Mouse (Mus musculus): ENCODE measurements around the gene H2-Eb2. TPM values are rescaled to one million over a fixed set of nuclear protein-coding genes. Genes with fewer than 3 reads are reported as not detected.
A peak's percentile ranks its signal among the peaks of the same experiment; 100 is the strongest.
"Not testable (repeated sequence)": the region's sequence is repeated elsewhere in the genome, so short reads cannot be mapped to it uniquely, and the experiment has no call there.

H2-Eb2 gene
- polyA plus RNA-seq, 1 experiment, result not detected

DNA sequence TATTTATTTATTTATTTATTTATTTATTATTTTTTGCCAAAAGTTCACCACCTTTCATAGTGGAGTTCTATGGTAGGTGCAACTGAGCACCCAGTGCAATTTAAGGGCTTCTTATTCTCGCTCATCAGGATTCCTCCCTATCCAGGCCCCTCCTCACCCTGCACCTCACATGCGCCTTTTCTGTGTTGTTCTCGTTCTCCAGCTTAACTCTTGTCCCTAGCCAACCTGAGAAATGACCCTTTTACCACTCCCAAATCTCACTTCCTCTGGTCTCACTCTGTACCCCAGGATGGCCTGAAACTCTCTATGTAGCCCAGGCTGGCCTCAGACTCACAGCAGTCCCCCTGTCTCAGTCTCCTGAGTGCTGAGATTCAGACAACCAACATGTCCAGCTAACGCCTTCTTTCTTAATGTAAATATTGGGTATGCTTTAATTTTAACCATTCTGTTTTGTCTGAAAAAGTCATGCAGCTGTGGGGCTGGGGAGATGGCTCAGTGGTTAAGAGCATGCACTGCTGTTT, 23.7 kb upstream of the H2-Eb2 start:
- TF ChIP-seq CTCF (IDR thresholded peaks at IDR 0.05; ENCODE audit: insufficient read depth, low read depth, low read length), result no peak
- no peak for TF ChIP-seq POLR2A (IDR thresholded peaks at IDR 0.05; ENCODE audit: insufficient read depth, low read depth, low read length)
- Histone ChIP-seq H3K27ac (ENCODE audit: insufficient read depth, low read depth, low read length) (no peak overlapping the region), H3K4me1 (ENCODE audit: control insufficient read depth, insufficient read depth, low read length) (no peaks in the 10 kb centered on the region), H3K4me3 (ENCODE audit: insufficient read depth, low read depth, low read length) (no peak overlapping the region)
- 91% methylated on average over 4 of the region's 4 CpGs for WGBS

DNA sequence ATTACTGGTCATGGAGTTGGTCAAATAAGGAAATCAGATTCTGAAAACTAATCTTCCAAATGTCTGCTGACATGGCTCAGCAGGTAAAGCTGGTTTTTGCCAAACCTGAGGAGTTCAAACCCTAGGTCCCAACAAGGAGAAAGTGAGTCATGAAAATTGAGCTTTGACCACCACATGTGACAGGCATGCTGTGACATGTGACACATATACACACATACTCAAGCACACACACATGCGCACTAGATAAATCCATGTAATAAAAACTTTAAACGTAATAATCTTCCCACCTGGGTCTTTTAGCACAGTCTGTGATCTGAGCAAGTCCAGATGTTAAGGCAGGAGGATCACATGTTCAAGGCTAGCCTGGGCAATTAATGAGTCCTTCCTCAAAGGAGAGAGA, 21.7 kb upstream of the H2-Eb2 start:
- H3K27ac ChIP-seq (ENCODE audit: insufficient read depth, low read depth, low read length), result no peak overlapping the region
- WGBS, result 92% methylated on average over 2 of the region's 2 CpGs
- H3K4me3 ChIP-seq (ENCODE audit: insufficient read depth, low read depth, low read length), result no peak overlapping the region
- no peaks in the 10 kb centered on the region for H3K4me1 ChIP-seq (ENCODE audit: control insufficient read depth, insufficient read depth, low read length)
- no peak for TF ChIP-seq POLR2A (IDR thresholded peaks at IDR 0.05; ENCODE audit: insufficient read depth, low read depth, low read length)
- no peak for TF ChIP-seq CTCF (IDR thresholded peaks at IDR 0.05; ENCODE audit: insufficient read depth, low read depth, low read length)

DNA sequence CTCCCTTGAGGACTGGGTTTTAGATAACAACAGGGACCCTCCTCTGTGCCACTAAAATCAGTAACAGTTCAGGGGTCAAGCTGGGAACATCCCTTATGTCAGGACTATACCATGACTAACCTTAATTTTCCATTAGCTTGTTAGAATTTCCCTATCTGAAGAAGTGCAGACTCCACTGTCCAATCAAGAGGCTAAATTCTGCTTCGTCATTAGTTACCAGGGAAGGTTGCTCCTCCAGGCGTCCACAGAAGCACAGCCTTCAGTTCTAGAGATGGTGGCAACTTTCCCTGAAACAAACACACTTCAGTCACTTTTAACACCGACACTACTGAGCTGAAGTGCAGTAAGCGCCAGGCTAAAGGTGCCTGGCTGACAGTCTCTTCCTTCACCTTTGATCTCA, 20.7 kb upstream of the H2-Eb2 start:
- WGBS, result 23% methylated on average over 4 of the region's 4 CpGs
- TF ChIP-seq POLR2A (IDR thresholded peaks at IDR 0.05; ENCODE audit: insufficient read depth, low read depth, low read length), result no peak
- TF ChIP-seq CTCF (IDR thresholded peaks at IDR 0.05; ENCODE audit: insufficient read depth, low read depth, low read length), result no peak
- Histone ChIP-seq H3K27ac (ENCODE audit: insufficient read depth, low read depth, low read length) (no peak overlapping the region), H3K4me3 (ENCODE audit: insufficient read depth, low read depth, low read length) (no peak overlapping the region), H3K4me1 (ENCODE audit: control insufficient read depth, insufficient read depth, low read length) (peaks cover 4% of the 10 kb centered on the region)

DNA sequence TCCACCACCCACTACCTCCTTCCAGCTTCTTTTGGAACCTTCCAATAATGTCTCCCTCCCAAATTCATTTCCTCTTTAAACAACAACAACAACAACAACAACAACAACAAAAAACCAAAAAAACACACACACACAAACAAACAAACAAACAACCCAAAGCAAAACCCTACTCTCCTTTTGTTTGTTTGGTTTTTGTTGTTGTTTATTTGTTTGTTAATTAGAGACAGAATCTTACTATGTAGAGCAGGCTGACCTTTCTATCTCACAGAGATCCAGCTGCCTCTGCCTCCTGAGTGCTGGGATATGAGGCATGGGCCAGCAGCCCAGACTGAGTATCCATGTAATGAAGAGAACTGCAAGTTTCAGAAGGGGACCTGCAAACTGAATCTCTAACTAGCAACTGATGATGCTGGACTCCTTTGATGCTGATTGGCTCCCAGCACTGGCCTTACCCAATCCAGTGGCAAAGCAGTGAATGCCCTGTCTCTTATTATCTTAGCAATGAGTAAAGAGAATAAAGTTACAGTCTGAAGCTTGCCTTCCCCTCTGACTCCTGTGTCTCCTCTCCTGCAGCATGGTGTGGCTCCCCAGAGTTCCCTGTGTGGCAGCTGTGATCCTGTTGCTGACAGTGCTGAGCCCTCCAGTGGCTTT, 20.0 kb upstream of the H2-Eb2 start, which contains the start of gene H2-Eb1:
Gene H2-Eb1, plus strand, starts transcription at position 488 of the 651 bp plus-strand sequence.
- no peak within 1 kb of the TSS for H3K4me3 ChIP-seq (ENCODE audit: insufficient read depth, low read depth, low read length)
- H3K27ac ChIP-seq (ENCODE audit: insufficient read depth, low read depth, low read length), result no peak within 1 kb of the TSS
- TF ChIP-seq CTCF (IDR thresholded peaks at IDR 0.05; ENCODE audit: insufficient read depth, low read depth, low read length) (no peak), POLR2A (IDR thresholded peaks at IDR 0.05; ENCODE audit: insufficient read depth, low read depth, low read length) (no peak)
- H3K4me1 ChIP-seq (ENCODE audit: control insufficient read depth, insufficient read depth, low read length), result peaks cover 8% of the 10 kb centered on the region

DNA sequence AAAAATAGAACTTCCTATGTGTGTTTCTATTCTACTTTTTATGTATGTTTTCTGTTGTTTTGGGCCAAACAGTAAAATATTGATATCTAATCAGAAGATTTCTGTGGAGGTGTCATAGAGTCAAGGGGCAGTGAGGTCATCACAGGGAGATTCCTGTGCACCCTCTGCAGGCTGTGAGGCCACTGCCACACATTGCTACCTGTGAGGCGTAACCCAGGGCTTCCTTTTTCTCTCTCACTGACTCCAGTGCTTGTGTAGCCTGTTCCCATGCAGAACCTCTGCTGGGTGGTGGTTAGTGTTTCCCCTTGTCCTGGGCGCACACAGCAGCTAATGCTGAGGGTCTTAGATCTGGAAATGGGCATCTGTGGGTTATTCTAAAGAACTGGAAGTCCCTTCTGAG, 19.1 kb upstream of the H2-Eb2 start:
- peaks cover 8% of the 10 kb centered on the region for H3K4me1 ChIP-seq (ENCODE audit: control insufficient read depth, insufficient read depth, low read length)
- no peak overlapping the region for H3K4me3 ChIP-seq (ENCODE audit: insufficient read depth, low read depth, low read length)
- H3K27ac ChIP-seq (ENCODE audit: insufficient read depth, low read depth, low read length), result no peak overlapping the region
- WGBS, result 94% methylated on average over 2 of the region's 2 CpGs
- TF ChIP-seq POLR2A (IDR thresholded peaks at IDR 0.05; ENCODE audit: insufficient read depth, low read depth, low read length) (no peak), CTCF (IDR thresholded peaks at IDR 0.05; ENCODE audit: insufficient read depth, low read depth, low read length) (no peak)

DNA sequence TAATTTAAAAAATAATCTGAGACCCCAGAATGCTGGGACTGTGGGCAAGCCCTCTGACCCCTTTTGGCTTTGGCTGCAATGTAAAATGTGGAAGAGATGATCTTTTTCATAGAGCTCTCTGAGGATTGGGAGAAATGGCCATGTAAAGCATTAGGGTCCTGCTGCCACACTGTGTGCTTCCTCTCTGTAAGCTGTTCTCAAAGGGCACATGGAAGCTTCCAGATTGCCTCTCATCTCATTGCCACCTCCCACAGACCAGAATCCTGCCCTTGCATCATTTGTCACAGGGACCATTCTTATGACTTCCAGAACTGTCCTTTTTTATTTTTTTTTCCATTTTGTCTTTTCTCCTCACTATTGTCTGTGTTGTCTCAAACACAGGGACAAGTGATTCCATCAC, 18.2 kb upstream of the H2-Eb2 start:
- Histone ChIP-seq H3K4me1 (ENCODE audit: control insufficient read depth, insufficient read depth, low read length) (peaks cover 8% of the 10 kb centered on the region), H3K4me3 (ENCODE audit: insufficient read depth, low read depth, low read length) (no peak overlapping the region), H3K27ac (ENCODE audit: insufficient read depth, low read depth, low read length) (no peak overlapping the region)
- TF ChIP-seq POLR2A (IDR thresholded peaks at IDR 0.05; ENCODE audit: insufficient read depth, low read depth, low read length), result no peak
- TF ChIP-seq CTCF (IDR thresholded peaks at IDR 0.05; ENCODE audit: insufficient read depth, low read depth, low read length), result no peak

DNA sequence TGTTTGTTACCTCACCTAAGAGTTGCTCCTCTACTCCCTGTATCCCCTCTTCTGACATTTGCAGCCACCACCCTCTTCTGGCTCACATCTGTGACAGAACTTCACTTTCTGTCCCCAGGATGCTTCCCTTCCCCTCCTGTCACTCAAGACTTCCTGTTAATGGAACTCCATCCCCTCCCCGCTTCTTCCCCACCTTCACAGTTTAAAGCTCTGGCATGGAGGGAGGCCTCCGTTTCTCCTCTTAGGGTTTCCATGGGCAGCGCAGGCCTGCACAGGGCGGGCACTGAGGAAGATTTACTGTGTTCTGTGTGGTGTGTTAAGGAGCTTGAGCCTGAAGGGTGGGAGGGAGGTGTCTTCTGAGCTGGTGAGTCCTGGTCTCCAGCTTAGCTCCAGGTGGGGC, 17.3 kb upstream of the H2-Eb2 start:
- Histone ChIP-seq H3K4me3 (ENCODE audit: insufficient read depth, low read depth, low read length) (no peak overlapping the region), H3K4me1 (ENCODE audit: control insufficient read depth, insufficient read depth, low read length) (peaks cover 8% of the 10 kb centered on the region), H3K27ac (ENCODE audit: insufficient read depth, low read depth, low read length) (no peak overlapping the region)
- 91% methylated on average over 4 of the region's 4 CpGs for WGBS
- TF ChIP-seq POLR2A (IDR thresholded peaks at IDR 0.05; ENCODE audit: insufficient read depth, low read depth, low read length) (no peak), CTCF (IDR thresholded peaks at IDR 0.05; ENCODE audit: insufficient read depth, low read depth, low read length) (no peak)

DNA sequence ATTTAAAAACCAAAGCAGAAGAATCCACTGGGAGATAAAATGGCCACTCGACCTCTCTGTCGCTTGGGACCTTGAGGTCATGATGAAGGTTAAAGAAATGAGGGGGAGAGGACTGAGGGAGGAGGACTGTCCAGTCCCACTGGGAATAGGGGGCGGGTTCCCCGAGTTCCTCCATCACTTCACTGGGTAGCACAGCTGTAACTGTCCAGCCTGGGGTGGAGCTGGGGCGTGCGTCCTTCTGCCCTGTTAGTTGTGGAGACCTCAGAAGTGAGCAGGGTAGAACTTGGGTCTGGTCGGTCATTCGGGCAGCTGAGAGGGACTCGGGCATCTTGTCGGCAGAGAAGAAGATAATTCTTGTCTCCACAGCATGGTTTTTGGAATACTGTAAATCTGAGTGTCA, 16.2 kb upstream of the H2-Eb2 start:
- Histone ChIP-seq H3K4me3 (ENCODE audit: insufficient read depth, low read depth, low read length) (peak overlapping the region; percentile 81), H3K4me1 (ENCODE audit: control insufficient read depth, insufficient read depth, low read length) (peaks cover 8% of the 10 kb centered on the region), H3K27ac (ENCODE audit: insufficient read depth, low read depth, low read length) (no peak overlapping the region)
- TF ChIP-seq CTCF (IDR thresholded peaks at IDR 0.05; ENCODE audit: insufficient read depth, low read depth, low read length), result no peak
- no peak for TF ChIP-seq POLR2A (IDR thresholded peaks at IDR 0.05; ENCODE audit: insufficient read depth, low read depth, low read length)
- 31% methylated on average over 10 of the region's 10 CpGs for WGBS

DNA sequence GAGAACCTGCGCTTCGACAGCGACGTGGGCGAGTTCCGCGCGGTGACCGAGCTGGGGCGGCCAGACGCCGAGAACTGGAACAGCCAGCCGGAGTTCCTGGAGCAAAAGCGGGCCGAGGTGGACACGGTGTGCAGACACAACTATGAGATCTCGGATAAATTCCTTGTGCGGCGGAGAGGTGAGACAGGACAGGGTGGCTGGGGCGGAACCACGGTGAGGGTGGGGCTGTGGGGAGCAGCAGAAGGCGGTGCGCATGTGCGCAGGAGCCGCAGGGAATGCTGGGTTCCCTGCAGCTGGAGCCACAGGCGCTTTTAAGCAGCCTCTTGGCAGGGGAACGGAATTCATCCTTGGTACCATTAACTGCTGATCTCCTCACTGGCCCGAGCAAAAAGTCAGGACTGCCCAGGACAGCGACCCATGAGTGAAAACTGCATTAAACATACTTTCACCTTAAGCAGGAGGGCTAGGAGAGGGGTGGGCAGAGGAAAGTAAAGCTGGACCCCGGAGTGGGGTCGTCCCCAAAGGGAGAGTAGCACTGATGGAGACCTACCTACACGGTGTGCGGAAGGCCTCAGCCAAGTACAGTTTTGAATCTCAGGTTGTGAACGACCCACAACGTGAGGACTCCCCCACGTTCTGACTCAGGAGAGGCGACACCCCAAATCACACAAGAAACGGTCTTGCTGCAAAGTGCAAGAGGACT, 15.6 kb upstream of the H2-Eb2 start:
- WGBS, result 21% methylated on average over 38 of the region's 38 CpGs
- H3K4me1 ChIP-seq (ENCODE audit: control insufficient read depth, insufficient read depth, low read length), result peaks cover 8% of the 10 kb centered on the region
- peak overlapping the region; percentile 81 for H3K4me3 ChIP-seq (ENCODE audit: insufficient read depth, low read depth, low read length)
- H3K27ac ChIP-seq (ENCODE audit: insufficient read depth, low read depth, low read length), result 0 out of 2 replicates have a peak overlapping the region, but pooled peaks have one; percentile 49
- TF ChIP-seq POLR2A (IDR thresholded peaks at IDR 0.05; ENCODE audit: insufficient read depth, low read depth, low read length), result peak; percentile 83
- no peak for TF ChIP-seq CTCF (IDR thresholded peaks at IDR 0.05; ENCODE audit: insufficient read depth, low read depth, low read length)

DNA sequence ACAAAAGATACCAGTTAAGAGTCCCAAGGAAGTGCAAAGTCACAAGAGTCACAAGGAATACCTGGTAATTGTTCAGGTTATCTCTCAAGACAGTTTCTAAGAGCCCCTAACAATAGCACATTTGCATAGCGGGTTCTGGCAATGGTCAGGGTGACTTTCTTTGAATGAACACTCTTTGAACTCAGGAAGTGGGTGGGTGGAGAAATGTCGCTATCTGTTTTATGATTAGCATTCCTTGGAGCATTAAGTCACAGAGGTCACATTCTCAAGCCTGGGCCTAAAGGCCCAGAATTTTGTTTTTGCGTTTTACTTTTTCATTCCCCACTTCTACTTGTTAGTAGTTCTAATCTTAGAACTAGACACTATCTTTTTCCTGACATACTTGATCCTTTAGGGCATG, 14.9 kb upstream of the H2-Eb2 start:
- not testable (repeated sequence) for H3K4me3 ChIP-seq (ENCODE audit: insufficient read depth, low read depth, low read length); H3K4me1 ChIP-seq (ENCODE audit: control insufficient read depth, insufficient read depth, low read length); H3K27ac ChIP-seq (ENCODE audit: insufficient read depth, low read depth, low read length)
- 92% methylated on average over 3 of the region's 3 CpGs for WGBS

Measured in olfactory bulb, adult 2 months (tissue).